Mouse (Mus musculus) myocyte (in vitro differentiated cells): ENCODE data around the gene Prrt2.

ENCODE experiments used
- E2F4 ChIP-seq: IDR thresholded peaks from one replicate; pipeline ENCODE4 v1.6.1; 2011; ENCODE audit warnings: mild to moderate bottlenecking, control low read depth, moderate library complexity; ENCODE audit not compliant: insufficient read depth
- MAX ChIP-seq: IDR thresholded peaks from one replicate; pipeline ENCODE4 v1.6.1; 2011; ENCODE audit warnings: low read depth, mild to moderate bottlenecking, control low read depth
- MYOD1 ChIP-seq, 3 experiments: IDR thresholded peaks; one replicate each; pipeline ENCODE4 v1.6.1; 2011; ENCODE audit warnings: control low read depth in 2 of 3, low read depth in 2 of 3, mild to moderate bottlenecking in 2 of 3, moderate library complexity in 1 of 3; ENCODE audit not compliant: insufficient read length in 2 of 3, control insufficient read depth in 1 of 3
- MYOG ChIP-seq, 3 experiments: IDR thresholded peaks; one replicate each; pipeline ENCODE4 v1.6.1; 2011; ENCODE audit warnings: control low read depth in 2 of 3, low read depth in 2 of 3, mild to moderate bottlenecking in 2 of 3; ENCODE audit not compliant: insufficient read length in 2 of 3, control insufficient read depth in 1 of 3, insufficient read depth in 1 of 3
- POLR2A ChIP-seq: IDR thresholded peaks from one replicate; pipeline ENCODE4 v1.6.1; 2011; ENCODE audit warnings: low read depth, mild to moderate bottlenecking, control low read depth, moderate library complexity; ENCODE audit not compliant: insufficient read length
- POLR2AphosphoS2 ChIP-seq: IDR thresholded peaks from one replicate; pipeline ENCODE4 v1.6.1; 2011; ENCODE audit warnings: low read depth, control low read depth; ENCODE audit not compliant: insufficient read length
- REST ChIP-seq: IDR thresholded peaks from one replicate; pipeline ENCODE4 v1.6.1; 2011; ENCODE audit warnings: mild to moderate bottlenecking, control low read depth, moderate library complexity; ENCODE audit not compliant: insufficient read depth, insufficient read length
- SRF ChIP-seq: IDR thresholded peaks from one replicate; pipeline ENCODE4 v1.6.1; 2011; ENCODE audit warnings: low read depth; ENCODE audit not compliant: control insufficient read depth, insufficient read length

DNA sequence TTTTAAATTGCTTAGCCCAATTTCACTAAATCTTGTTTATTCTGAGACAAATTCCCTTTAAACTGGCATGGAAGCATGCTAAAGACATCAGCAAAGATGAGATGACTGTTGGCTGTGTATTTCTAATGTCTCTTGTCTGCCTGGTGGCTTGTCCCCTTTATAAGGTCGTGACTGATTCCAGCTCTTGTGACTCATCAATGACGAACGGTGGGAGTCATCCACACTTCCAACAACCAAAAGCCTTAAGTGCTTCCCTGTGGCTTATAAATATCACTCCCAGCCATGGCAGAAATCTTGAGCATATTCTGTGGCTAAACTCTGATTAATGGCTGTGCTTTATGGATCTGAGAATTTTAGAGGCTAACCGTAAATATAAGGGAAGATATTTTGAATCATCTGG is 45.3 kb upstream of the Prrt2 start:
- no peak for TF ChIP-seq POLR2A
- no peak for TF ChIP-seq MYOG (IDR thresholded peaks at IDR 0.05; ENCODE audit: control insufficient read depth in 1 of 3, insufficient read depth in 1 of 3, insufficient read length in 2 of 3, low read depth in 2 of 3)
- TF ChIP-seq POLR2AphosphoS2 = no peak
- no peak for TF ChIP-seq MAX
- TF ChIP-seq E2F4 = no peak
- no peak for TF ChIP-seq MYOD1 (IDR thresholded peaks at IDR 0.05; ENCODE audit: control insufficient read depth in 1 of 3, insufficient read length in 2 of 3, low read depth in 2 of 3)
- no peak for TF ChIP-seq REST
- no peak for TF ChIP-seq SRF
